Mouse (Mus musculus) CH12.LX (cell line): ENCODE results near the gene Uggt1. TPM values are rescaled to one million over a fixed set of nuclear protein-coding genes. Genes with fewer than 3 reads are reported as not detected.

Source experiments
- DNase-seq: peaks from one replicate; pipeline ENCODE4 v3.0.0-alpha.2; 2013; ENCODE audit errors: extremely low read depth
- H3K27ac ChIP-seq: 2 replicates; pipeline ENCODE4 v1.5.1; 2012; ENCODE audit warnings: low read depth, mild to moderate bottlenecking, control low read depth, moderate library complexity; ENCODE audit not compliant: insufficient read depth
- H3K27me3 ChIP-seq: replicated peaks from 2 replicates; pipeline ENCODE3; 2012; ENCODE audit warnings: inconsistent platforms
- H3K36me3 ChIP-seq, 2 experiments: replicated peaks in 1 of 2; 2 replicates each; pipeline versions ENCODE3 to v1.6.1; 2012; ENCODE audit warnings: inconsistent platforms in 1 of 2, low read length in 1 of 2, mild to moderate bottlenecking in 1 of 2, mixed read lengths in 1 of 2, moderate library complexity in 1 of 2; ENCODE audit not compliant: control insufficient read depth in 1 of 2, insufficient read depth in 1 of 2
- H3K4me1 ChIP-seq, 2 experiments: 2 replicates each; pipeline ENCODE4 v1.6.1; 2012; ENCODE audit warnings: inconsistent platforms in 1 of 2, moderate library complexity in 1 of 2; ENCODE audit not compliant: insufficient read depth in 2 of 2, control insufficient read depth in 1 of 2
- H3K4me2 ChIP-seq: 2 replicates; pipeline ENCODE4 v1.6.1; 2012; ENCODE audit warnings: low read depth, mild to moderate bottlenecking, control low read depth; ENCODE audit not compliant: poor library complexity, insufficient read depth, severe bottlenecking
- H3K4me3 ChIP-seq, 3 experiments: fragments of 150-350 bp in 1 of 3; sonication (generic) in 1 of 3; replicated peaks in 1 of 3; 2 replicates each; pipeline versions ENCODE3 to v1.5.1; 2011 to 2012; ENCODE audit warnings: low read depth in 2 of 3, low read length in 2 of 3, mild to moderate bottlenecking in 2 of 3, moderate library complexity in 2 of 3, control low read depth in 1 of 3, improper control_type of control experiment in 1 of 3, inconsistent platforms in 1 of 3, mixed read lengths in 1 of 3; ENCODE audit not compliant: poor library complexity in 1 of 3
- H3K79me2 ChIP-seq: replicated peaks from 2 replicates; pipeline ENCODE4 v1.6.1; 2012; ENCODE audit warnings: mild to moderate bottlenecking, moderate library complexity; ENCODE audit not compliant: control insufficient read depth, poor library complexity, insufficient read depth, severe bottlenecking; ENCODE audit errors: extremely low read depth
- H3K9ac ChIP-seq: 2 replicates; pipeline ENCODE4 v1.6.1; 2012; ENCODE audit warnings: low read depth, mild to moderate bottlenecking, control low read depth, moderate library complexity; ENCODE audit not compliant: insufficient read depth
- H3K9me3 ChIP-seq: replicated peaks from 2 replicates; pipeline ENCODE3; 2012; ENCODE audit warnings: low read length, inconsistent platforms, mixed read lengths
- CHD2 ChIP-seq: IDR thresholded peaks from 2 replicates; pipeline ENCODE4 v1.6.1; 2011; ENCODE audit warnings: low read length, improper control_type of control experiment
- CTCF ChIP-seq, 2 experiments: IDR thresholded peaks in 1 of 2; conservative IDR thresholded peaks in 1 of 2; 2 replicates each; pipeline ENCODE4 v1.5.1; 2011 to 2012; ENCODE audit warnings: low read depth in 2 of 2, low read length in 2 of 2, improper control_type of control experiment in 1 of 2, inconsistent platforms in 1 of 2, mild to moderate bottlenecking in 1 of 2, moderate library complexity in 1 of 2
- E2F4 ChIP-seq: IDR thresholded peaks from 2 replicates; pipeline ENCODE4 v1.6.1; 2011; ENCODE audit warnings: low read depth, low read length, improper control_type of control experiment; ENCODE audit not compliant: insufficient replicate concordance
- EP300 ChIP-seq: IDR thresholded peaks from 2 replicates; pipeline ENCODE4 v1.6.1; 2011; ENCODE audit warnings: low read length, improper control_type of control experiment
- IRF4 ChIP-seq: IDR thresholded peaks from 2 replicates; pipeline ENCODE4 v1.6.1; 2014; ENCODE audit warnings: low read depth, mild to moderate bottlenecking, inconsistent platforms, low read length, improper control_type of control experiment
- JUND ChIP-seq: conservative IDR thresholded peaks from 2 replicates; pipeline ENCODE4 v1.6.1; 2011; ENCODE audit warnings: low read depth, low read length, improper control_type of control experiment
- MAX ChIP-seq: IDR thresholded peaks from 2 replicates; pipeline ENCODE4 v1.6.1; 2011; ENCODE audit warnings: low read length, improper control_type of control experiment
- MEF2A ChIP-seq: IDR thresholded peaks from 2 replicates; pipeline ENCODE4 v1.6.1; 2014; ENCODE audit warnings: low read depth, mild to moderate bottlenecking, inconsistent platforms, low read length, improper control_type of control experiment, borderline replicate concordance
- MYC ChIP-seq: IDR thresholded peaks from 2 replicates; pipeline ENCODE4 v1.6.1; 2011; ENCODE audit warnings: low read depth, mild to moderate bottlenecking, improper control_type of control experiment, low read length
- NELFE ChIP-seq: IDR thresholded peaks from 2 replicates; pipeline ENCODE4 v1.6.1; 2011; ENCODE audit warnings: low read depth, low read length, improper control_type of control experiment
- POLR2AphosphoS2 ChIP-seq: IDR thresholded peaks from 2 replicates; pipeline ENCODE4 v1.6.1; 2011; ENCODE audit warnings: low read depth, low read length, improper control_type of control experiment
- RAD21 ChIP-seq: IDR thresholded peaks from 2 replicates; pipeline ENCODE4 v1.6.1; 2011; ENCODE audit warnings: low read depth, mild to moderate bottlenecking, low read length, improper control_type of control experiment, moderate library complexity
- SIN3A ChIP-seq: IDR thresholded peaks from 2 replicates; pipeline ENCODE4 v1.6.1; 2012; ENCODE audit warnings: low read length, improper control_type of control experiment, inconsistent platforms
- SMC3 ChIP-seq: IDR thresholded peaks from 2 replicates; pipeline ENCODE4 v1.6.1; 2011; ENCODE audit warnings: low read depth, low read length, improper control_type of control experiment
- USF1 ChIP-seq: IDR thresholded peaks from 2 replicates; pipeline ENCODE4 v1.6.1; 2014; ENCODE audit warnings: low read depth, mild to moderate bottlenecking, inconsistent platforms, low read length, improper control_type of control experiment
- ZC3H11A ChIP-seq: IDR thresholded peaks from 2 replicates; pipeline ENCODE4 v1.6.1; 2012; ENCODE audit warnings: low read depth, mild to moderate bottlenecking, inconsistent platforms, low read length, improper control_type of control experiment
- dilution Hi-C: fragments of 300-500 bp; cut with MboI; formaldehyde crosslinking; loops from 2 replicates; pipeline ENCODE4 v1.14.3; 2020; ENCODE audit warnings: low sequenced_read_pairs; ENCODE audit not compliant: extremely low pct_unique_long_range_greater_than_20kb, extremely low pct_ligation_motif_present
- in situ Hi-C: fragments of 300-500 bp; cut with MboI; formaldehyde crosslinking; loops from 3 replicates; pipeline ENCODE4 v1.14.3; 2019; ENCODE audit warnings: low sequenced_read_pairs, low pct_ligation_motif_present, low pct_unique_long_range_greater_than_20kb, mixed read lengths
- polyA plus RNA-seq: library from polyadenylated mRNA; unstranded; fragments of >175 nt; gene quantifications from 2 replicates; pipeline ENCODE4 v1.2.1, GENCODE M21; 2012; ENCODE audit warnings: low read depth; ENCODE audit not compliant: insufficient read length
- total RNA-seq, 2 experiments: library from RNA; depleted of rRNA; stranded (reverse); fragments of 300-350 nt in 1 of 2; fragments of >200 nt in 1 of 2; gene quantifications; 2 replicates each; pipeline ENCODE4 v1.2.3; 2012 to 2014

The Uggt1 gene
- total and polyA plus RNA-seq, 3 experiments: 35.3 to 41.2 (median 39.5) TPM

GRCm38 (mm10) chr1:36140311-36140710 is 104.2 kb downstream of the Uggt1 start:
- H3K9me3 ChIP-seq: no peaks in the 10 kb centered on the region
- H3K9ac ChIP-seq: no peak overlapping the region
- in situ Hi-C loops: loop anchor here (5.0 kb wide), 1 partner anchor 137 kb away; no protein-coding TSS in a partner anchor
- dilution Hi-C loops: no loop called here
- peaks cover 29 to 55% of the 10 kb centered on the region in 2 experiments for H3K36me3 ChIP-seq
- no peaks in the 10 kb centered on the region for H3K27me3 ChIP-seq
- H3K4me1 ChIP-seq: peaks cover 2 to 9% of the 10 kb centered on the region in 2 experiments; a peak in 3 of 4 replicates
- H3K27ac ChIP-seq: no peak overlapping the region
- H3K79me2 ChIP-seq: no peaks in the 10 kb centered on the region
- DNase-seq: no peak
- no peak overlapping the region for H3K4me2 ChIP-seq
- no peak overlapping the region for H3K4me3 ChIP-seq
- TF ChIP-seq IRF4: no peak
- no peak for TF ChIP-seq SIN3A
- no peak for TF ChIP-seq MEF2A
- no peak for TF ChIP-seq POLR2AphosphoS2

GRCm38 (mm10) chr1:36134584-36134983 is 109.9 kb downstream of the Uggt1 start:
- peak; percentile 75 for DNase-seq
- Histone ChIP-seq H3K9me3 (no peaks in the 10 kb centered on the region), H3K36me3 (peaks cover 0 to 3% of the 10 kb centered on the region in 2 experiments), H3K27me3 (no peaks in the 10 kb centered on the region), H3K4me2 (no peak overlapping the region), H3K4me1 (peaks cover 2 to 22% of the 10 kb centered on the region in 2 experiments; a peak in 3 of 4 replicates), H3K9ac (no peak overlapping the region), H3K4me3 (no peak overlapping the region), H3K79me2 (no peaks in the 10 kb centered on the region), H3K27ac (no peak overlapping the region)
- TF ChIP-seq CHD2 (no peak), ZC3H11A (peak; percentile 68), JUND (no peak), SMC3 (peak; percentile 94), RAD21 (peak; percentile 92), POLR2AphosphoS2 (no peak), CTCF (conservative IDR thresholded peaks at IDR 0.05 in 1 of 2, IDR thresholded peaks at IDR 0.05 in 1 of 2; ENCODE audit: low read depth in 2 of 2, low read length in 2 of 2) (peak; percentile 89 to 95), MEF2A (no peak), E2F4 (no peak), MAX (no peak), MYC (no peak), NELFE (no peak), IRF4 (0 out of 2 replicates have a peak, but pooled peaks have one; percentile 8), EP300 (no peak), USF1 (no peak)
- in situ Hi-C loops: loop anchor here (10.0 kb wide), 2 partner anchors 70 to 280 kb away; partner anchors contain the start of gene Hs6st1
- dilution Hi-C loops: no loop called here
